9 mouse cellular contexts compared by ENCODE assay signal in the genomic region with DNA sequence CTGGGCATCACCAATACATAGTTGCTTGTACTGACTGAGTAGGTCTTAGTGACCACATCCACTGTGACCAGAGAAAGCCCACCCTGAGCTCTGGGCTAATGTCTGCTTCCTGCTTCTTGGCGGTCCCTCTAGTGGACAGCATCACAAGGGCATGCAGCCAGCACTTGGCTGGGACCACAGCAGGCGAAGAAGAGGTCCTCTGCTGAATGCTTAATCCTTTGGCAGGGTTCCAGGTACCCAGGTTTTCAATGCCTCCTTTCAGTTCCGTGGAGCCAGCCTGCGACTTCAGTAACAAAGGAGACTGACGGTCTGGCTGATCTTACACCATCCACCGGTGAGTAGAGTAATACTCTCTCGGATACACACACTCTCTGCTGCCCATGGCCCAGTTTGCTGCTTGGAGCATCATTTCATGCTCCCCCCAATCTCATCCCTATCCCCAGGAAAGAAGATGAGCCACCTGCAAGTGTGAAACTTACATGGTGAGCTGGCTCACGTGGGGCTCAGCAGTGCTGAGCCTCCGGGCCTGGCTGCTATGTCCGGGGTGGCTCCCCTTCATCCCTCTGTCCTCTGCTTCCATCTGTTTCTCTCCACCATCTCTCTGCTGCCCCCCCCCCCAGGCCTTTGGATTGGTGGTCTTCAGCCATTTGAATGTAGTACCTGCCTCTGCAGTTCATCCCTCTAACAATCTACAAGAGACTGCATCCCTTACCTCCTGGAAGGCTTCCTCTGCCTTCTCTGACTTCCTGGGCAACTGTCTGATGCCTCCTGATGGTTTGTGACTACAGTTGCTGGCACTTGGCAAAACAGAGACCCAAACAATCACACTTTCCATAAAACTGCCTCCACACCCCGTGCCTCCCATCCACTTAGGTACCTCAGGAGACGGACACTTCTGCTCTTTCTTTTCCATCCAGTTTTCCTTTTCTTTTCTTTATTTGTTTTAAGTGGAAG. TPM values are rescaled to one million over a fixed set of nuclear protein-coding genes. Genes with fewer than 3 reads are reported as not detected.
DNase-seq lines count a peak whose midpoint lies in the region; ATAC-seq and TF ChIP-seq lines count a peak whose summit lies in the region.
"Had no signal": no experiment of that assay in that cellular context is flagged by ENCODE, and none has a peak within 500 bp of the region (broad histone marks: within the 10 kb centered on the region; RNA-seq: fewer than 3 reads in every experiment).

No protein-coding gene starts in this region.

- TF ChIP-seq EP300 in stomach, postnatal 0 days (optimal IDR thresholded peaks at IDR 0.05) = no peak

- peak overlapping the region; percentile 25 for H3K4me2 ChIP-seq in hindbrain, embryonic 13.5 days
- no peak overlapping the region for H3K4me2 ChIP-seq in stomach, postnatal 0 days (replicated peaks; ENCODE audit: low read depth)

- 36% methylated on average over 12 of the region's 12 CpGs for WGBS in hindbrain, embryonic 13.5 days
- 38% methylated on average over 12 of the region's 12 CpGs for WGBS in stomach, postnatal 0 days

- H3K9me3 ChIP-seq in hindbrain, embryonic 13.5 days = no peaks in the 10 kb centered on the region
- H3K9me3 ChIP-seq in stomach, postnatal 0 days (ENCODE audit: control insufficient read depth, low read length) = no peaks in the 10 kb centered on the region

- H3K27me3 ChIP-seq in hindbrain, embryonic 13.5 days = no peaks in the 10 kb centered on the region
- no peaks in the 10 kb centered on the region for H3K27me3 ChIP-seq in stomach, postnatal 0 days (ENCODE audit: control insufficient read depth, insufficient read depth, low read length)

- DNase-seq in adrenal gland, postnatal 25 days = peak; percentile 23
- no peak for DNase-seq in adrenal gland, adult 8-10 months
- DNase-seq in urinary bladder, postnatal 14 days (ENCODE audit: low spot score) = peak; percentile 43
- DNase-seq in urinary bladder, adult 18-20 months (ENCODE audit: low spot score in 2 of 2) = no peak
- peak; percentile 75 for DNase-seq in lung, postnatal 10 days
- DNase-seq in stomach, postnatal 0 days (ENCODE audit: low spot score) = peak; percentile 35
- no peak for DNase-seq in heart, adult 9 months (ENCODE audit: low spot score in 2 of 2)

- H3K9ac ChIP-seq in hindbrain, embryonic 13.5 days = peak overlapping the region; percentile 56; the same call in 1 of the 2 replicates
- H3K9ac ChIP-seq in stomach, postnatal 0 days (ENCODE audit: low read length) = 0 out of 2 replicates have a peak overlapping the region, but pooled peaks have one; percentile 18

- peak; percentile 69 for TF ChIP-seq CTCF in stomach, postnatal 0 days (IDR thresholded peaks at IDR 0.05; ENCODE audit: low read depth)

- peak overlapping the region; percentile 90 for H3K27ac ChIP-seq in hindbrain, embryonic 13.5 days
- H3K27ac ChIP-seq in stomach, postnatal 0 days (replicated peaks) = peak overlapping the region; percentile 63

- no peaks in the 10 kb centered on the region for H3K36me3 ChIP-seq in hindbrain, embryonic 13.5 days
- H3K36me3 ChIP-seq in stomach, postnatal 0 days (ENCODE audit: control insufficient read depth, insufficient read depth, low read length) = no peaks in the 10 kb centered on the region

- peak; percentile 88 for ATAC-seq in hindbrain, embryonic 13.5 days (ENCODE audit: low FRiP score)
- ATAC-seq in stomach, postnatal 0 days (ENCODE audit: low FRiP score, low TSS enrichment) = peak; percentile 45

- H3K4me3 ChIP-seq in hindbrain, embryonic 13.5 days = no peak overlapping the region
- H3K4me3 ChIP-seq in stomach, postnatal 0 days (ENCODE audit: low read depth, low read length) = no peak overlapping the region

- H3K4me1 ChIP-seq in hindbrain, embryonic 13.5 days (replicated peaks) = peaks cover 40% of the 10 kb centered on the region
- no peaks in the 10 kb centered on the region for H3K4me1 ChIP-seq in stomach, postnatal 0 days (replicated peaks; ENCODE audit: control insufficient read depth, insufficient read depth)

RNA-seq across cellular contexts. Expression of a gene that starts 9.1 kb away (rescaled TPM):
- 1.6 TPM in 1 of 2 replicates, not detected in the other for total RNA-seq in adrenal gland, postnatal 25 days (2021)
- total RNA-seq in adrenal gland, adult 8-10 months (2022) = not detected
- 0.19 and 0.43 TPM in 2 replicates for polyA plus RNA-seq in hindbrain, embryonic 13.5 days (2015; fragmentation: Nextera tagmentation; extraction: Ambion mirVana)
- 0.12 and 0.30 TPM in 2 replicates for polyA plus RNA-seq in stomach, postnatal 0 days (2015; fragmentation: Nextera tagmentation; extraction: Ambion mirVana)
- polyA plus RNA-seq: gonadal fat pad, adult 2 months had no signal

RNA-seq across cellular contexts. Expression of a gene that starts 13.9 kb away (rescaled TPM):
- total RNA-seq in adrenal gland, postnatal 25 days (2021) = 33.2 and 35.7 TPM in 2 replicates
- total RNA-seq in adrenal gland, adult 8-10 months (2022) = 10 to 100 TPM; 16.5 to 40.8 (median 27.9) TPM
- 50.3 and 59.0 TPM in 2 replicates for polyA plus RNA-seq in hindbrain, embryonic 13.5 days (2015; fragmentation: Nextera tagmentation; extraction: Ambion mirVana)
- polyA plus RNA-seq in stomach, postnatal 0 days (2015; fragmentation: Nextera tagmentation; extraction: Ambion mirVana) = 9.0 and 10.0 TPM in 2 replicates

RNA-seq across cellular contexts. Expression of a gene that starts 28.1 kb away (rescaled TPM):
- total RNA-seq in adrenal gland, postnatal 25 days (2021) = 56.6 and 57.8 TPM in 2 replicates
- 10 to 100 TPM; 51.8 to 96.5 (median 70.3) TPM for total RNA-seq in adrenal gland, adult 8-10 months (2022)
- polyA plus RNA-seq in hindbrain, embryonic 13.5 days (2015; fragmentation: Nextera tagmentation; extraction: Ambion mirVana) = 37.9 and 39.7 TPM in 2 replicates
- polyA plus RNA-seq in stomach, postnatal 0 days (2015; fragmentation: Nextera tagmentation; extraction: Ambion mirVana) = 8.9 and 9.3 TPM in 2 replicates

Comparison
In these comparisons a context has a peak if more than half of its experiments do, and no peak if none do; other contexts are left out.
1. DNase-seq: peak in adrenal gland, postnatal 25 days (single experiment), urinary bladder, postnatal 14 days (single experiment), lung, postnatal 10 days (single experiment) and stomach, postnatal 0 days (single experiment); none in adrenal gland, adult 8-10 months (single experiment), urinary bladder, adult 18-20 months (0 of 2) and heart, adult 9 months (0 of 2).